Mouse (Mus musculus): ENCODE results near the gene Ppp1r27.

DNA sequence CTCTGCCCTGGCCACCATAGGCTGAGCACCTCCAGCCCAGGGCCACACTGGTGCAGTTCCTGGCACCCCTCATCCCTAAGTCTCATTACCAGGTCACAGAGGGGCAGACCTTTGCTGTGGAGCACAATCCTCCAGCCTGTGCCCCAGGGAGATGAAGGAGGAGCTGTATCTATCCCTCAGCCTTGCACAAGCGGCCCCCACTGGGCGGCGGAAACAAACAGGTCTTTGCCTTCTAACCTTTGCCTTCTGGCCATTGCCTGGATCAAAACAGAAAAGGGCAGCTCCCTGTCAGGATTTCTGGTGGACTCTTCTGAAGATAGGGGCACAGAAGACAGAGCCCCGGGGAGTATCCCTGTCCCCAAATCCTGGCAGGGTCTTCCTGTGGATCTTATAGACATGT lies 22.0 kb downstream of the Ppp1r27 start:
- TF ChIP-seq CTCF (IDR thresholded peaks at IDR 0.05), result no peak
- TF ChIP-seq POLR2A (IDR thresholded peaks at IDR 0.05; ENCODE audit: insufficient read depth, low read depth, low read length), result no peak
- no peak for TF ChIP-seq EP300 (IDR thresholded peaks at IDR 0.05; ENCODE audit: insufficient read depth, low read depth, low read length)

Measured in heart, adult 2 months (tissue).